Mouse (Mus musculus) bone marrow, adult 2 months (tissue): ENCODE data around the gene Jph3. TPM values are rescaled to one million over a fixed set of nuclear protein-coding genes. Genes with fewer than 3 reads are reported as not detected.

Experiments used
- H3K27ac ChIP-seq: fragments of 200-500 bp; 2 replicates; pipeline ENCODE4 v1.5.1; 2012; ENCODE audit warnings: low read depth, mild to moderate bottlenecking, control low read depth, inconsistent platforms, low read length; ENCODE audit not compliant: control insufficient read depth, poor library complexity, insufficient read depth
- H3K4me1 ChIP-seq: fragments of 200-500 bp; 2 replicates; pipeline ENCODE4 v1.6.1; 2011; ENCODE audit warnings: low read length; ENCODE audit not compliant: control insufficient read depth, insufficient read depth
- H3K4me3 ChIP-seq: fragments of 200-500 bp; replicated peaks from 2 replicates; pipeline ENCODE3; 2011; ENCODE audit warnings: mild to moderate bottlenecking, low read depth, low read length, control low read depth; ENCODE audit not compliant: control insufficient read depth
- CTCF ChIP-seq: fragments of 200-500 bp; IDR thresholded peaks from 2 replicates; pipeline ENCODE4 v1.5.1; 2011; ENCODE audit warnings: low read length, control low read depth; ENCODE audit not compliant: control insufficient read depth, insufficient read depth
- POLR2A ChIP-seq: fragments of 200-500 bp; IDR thresholded peaks from 2 replicates; pipeline ENCODE4 v1.6.1; 2011; ENCODE audit warnings: low read depth, mild to moderate bottlenecking, control low read depth, low read length, borderline replicate concordance; ENCODE audit not compliant: control insufficient read depth
- WGBS: fragments of 180-500 bp; shearing (Covaris S2); methylation state at CpG from one replicate; pipeline ENCODE4 v1.1.7; 2018; 5-methylcytosine and 5-hydroxymethylcytosine counted together
- polyA plus RNA-seq: library from polyadenylated mRNA; stranded (reverse); fragments of >200 nt; gene quantifications from 2 replicates; pipeline ENCODE4 v1.2.4, GENCODE M21; 2011; ENCODE audit warnings: low replicate concordance; ENCODE audit not compliant: missing spikeins, insufficient read depth, insufficient read length

Gene Jph3
- polyA plus RNA-seq, 1 experiment = 1.0 TPM

DNA sequence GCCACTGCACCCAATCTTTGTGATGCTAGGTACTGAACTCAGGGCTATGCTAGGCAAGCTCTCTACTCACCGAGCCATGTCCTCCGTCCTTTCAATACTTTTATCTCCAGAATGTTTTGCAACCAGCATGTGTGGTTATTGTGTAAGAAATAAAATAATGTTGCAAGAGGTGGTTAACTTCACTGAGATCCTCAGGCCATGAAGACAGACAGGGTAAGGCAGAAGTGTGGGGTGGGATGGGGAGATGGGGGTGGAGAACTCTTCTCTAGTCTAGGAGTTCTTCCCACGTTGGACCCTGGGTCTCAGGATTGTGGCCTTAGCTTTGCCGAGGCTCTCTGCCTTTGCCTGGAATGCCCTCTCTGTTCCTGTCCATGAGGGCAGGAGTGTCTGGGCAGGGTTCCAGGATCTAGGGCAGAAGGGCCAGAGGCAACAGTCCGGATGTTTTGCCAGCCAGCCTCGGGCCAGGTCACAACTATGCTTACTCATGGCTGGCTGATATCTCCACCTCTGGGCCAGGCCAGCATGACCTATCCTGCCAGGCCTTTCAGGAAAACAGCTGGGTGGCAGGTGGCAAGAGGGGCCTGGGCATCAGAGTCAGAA is 33.7 kb upstream of the Jph3 start:
- H3K4me3 ChIP-seq = no peak overlapping the region
- H3K27ac ChIP-seq = no peak overlapping the region
- TF ChIP-seq CTCF (no peak), POLR2A (no peak)
- 32% methylated on average over 6 of the region's 6 CpGs for WGBS
- H3K4me1 ChIP-seq = no peaks in the 10 kb centered on the region; the same call in 1 of the 2 replicates

DNA sequence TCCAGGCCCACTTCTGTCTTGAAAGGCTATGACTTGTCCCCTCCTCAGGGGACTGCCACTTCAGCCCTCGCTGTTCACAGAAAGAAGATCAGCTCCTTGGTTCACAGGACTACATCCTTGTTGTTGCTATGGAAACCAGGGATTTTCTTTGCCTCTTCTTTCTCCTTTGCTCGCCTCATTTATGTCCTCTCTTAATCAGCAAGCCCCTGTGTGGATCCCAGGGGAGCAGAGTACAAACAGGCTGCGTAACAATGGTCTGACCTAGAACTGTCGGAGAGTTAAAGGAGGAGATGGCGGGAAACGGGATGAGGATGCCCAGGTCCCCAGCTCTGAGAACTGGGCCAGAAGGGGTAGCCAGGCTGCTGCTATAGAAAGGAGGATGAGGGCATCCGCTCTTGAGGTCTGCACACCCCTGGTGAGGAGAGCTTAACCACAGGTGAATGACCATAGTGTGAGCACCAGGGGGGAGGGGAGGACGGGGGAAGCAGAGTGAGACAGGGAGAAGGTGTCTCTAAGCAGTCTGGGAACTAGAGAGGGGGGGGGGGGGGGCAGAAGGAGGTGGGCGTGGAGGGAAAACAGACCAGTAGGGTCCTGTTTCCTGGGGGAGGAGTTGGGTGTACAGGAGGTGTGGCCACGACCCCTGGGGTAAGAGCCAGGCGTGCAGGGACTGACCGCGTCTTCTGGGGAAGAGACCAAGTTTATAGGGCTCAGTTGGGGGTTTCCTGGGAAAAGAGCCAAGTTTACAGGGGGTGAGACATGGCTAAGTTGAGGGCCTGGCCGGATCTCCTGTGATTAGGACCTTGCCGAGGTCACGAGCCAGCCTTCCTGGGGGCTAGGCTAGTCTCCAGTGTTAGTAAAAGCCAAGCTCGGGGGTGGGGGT is 31.4 kb upstream of the Jph3 start:
- 11% methylated on average over 16 of the region's 17 CpGs for WGBS
- H3K27ac ChIP-seq = no peak overlapping the region
- TF ChIP-seq CTCF = no peak
- no peak for TF ChIP-seq POLR2A
- no peak overlapping the region for H3K4me3 ChIP-seq
- no peaks in the 10 kb centered on the region; the same call in 1 of the 2 replicates for H3K4me1 ChIP-seq

DNA sequence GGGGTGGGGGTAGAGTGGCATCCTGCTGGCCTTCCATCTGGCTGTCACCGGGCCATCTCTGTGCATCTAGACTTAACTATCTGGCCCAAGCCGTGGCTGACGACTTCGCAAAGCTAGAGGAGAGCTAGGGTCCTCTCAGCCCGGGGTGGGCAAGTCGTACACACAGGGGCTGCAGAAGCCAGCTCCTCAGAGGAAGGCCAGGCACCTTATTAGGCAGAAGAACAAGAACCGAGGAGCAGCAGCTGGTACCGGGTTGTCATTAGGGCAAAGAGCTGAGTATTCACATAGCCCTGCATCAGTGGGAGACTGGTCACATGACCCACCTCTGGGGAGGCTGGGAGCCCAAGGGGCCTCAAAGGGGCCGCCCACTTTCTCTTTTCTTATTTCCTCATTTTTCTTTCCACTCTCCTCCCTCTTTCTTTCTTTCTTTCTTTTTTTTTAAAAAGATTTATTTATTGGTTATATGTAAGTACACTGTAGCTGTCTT is 30.8 kb upstream of the Jph3 start:
- WGBS = 7% methylated on average over 9 of the region's 9 CpGs
- H3K4me1 ChIP-seq = no peaks in the 10 kb centered on the region; the same call in 1 of the 2 replicates
- H3K27ac ChIP-seq = no peak overlapping the region
- no peak overlapping the region for H3K4me3 ChIP-seq
- TF ChIP-seq POLR2A (no peak), CTCF (no peak)

DNA sequence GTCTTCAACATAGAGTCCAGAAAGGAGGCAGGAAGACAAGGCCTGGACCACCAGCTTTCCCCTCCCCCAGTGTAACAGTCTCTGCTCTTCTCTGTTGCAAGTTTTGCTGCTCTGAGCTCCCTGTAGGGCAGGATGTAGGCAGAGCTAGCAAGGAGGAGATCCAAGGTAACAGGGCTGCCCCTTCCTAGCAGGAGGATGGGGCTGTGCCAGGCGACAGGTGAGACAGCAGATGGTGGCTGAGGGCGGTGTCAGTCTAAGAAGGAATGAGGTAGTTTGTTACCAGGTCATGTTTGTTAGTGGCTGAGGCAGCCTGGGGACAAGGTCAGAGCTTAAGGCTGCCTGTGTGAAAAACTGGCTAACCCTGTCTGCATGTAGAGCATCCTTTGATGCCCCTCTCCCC is 29.5 kb upstream of the Jph3 start:
- no peak overlapping the region for H3K4me3 ChIP-seq
- no peak for TF ChIP-seq CTCF
- no peak for TF ChIP-seq POLR2A
- H3K4me1 ChIP-seq = no peaks in the 10 kb centered on the region; the same call in 1 of the 2 replicates

DNA sequence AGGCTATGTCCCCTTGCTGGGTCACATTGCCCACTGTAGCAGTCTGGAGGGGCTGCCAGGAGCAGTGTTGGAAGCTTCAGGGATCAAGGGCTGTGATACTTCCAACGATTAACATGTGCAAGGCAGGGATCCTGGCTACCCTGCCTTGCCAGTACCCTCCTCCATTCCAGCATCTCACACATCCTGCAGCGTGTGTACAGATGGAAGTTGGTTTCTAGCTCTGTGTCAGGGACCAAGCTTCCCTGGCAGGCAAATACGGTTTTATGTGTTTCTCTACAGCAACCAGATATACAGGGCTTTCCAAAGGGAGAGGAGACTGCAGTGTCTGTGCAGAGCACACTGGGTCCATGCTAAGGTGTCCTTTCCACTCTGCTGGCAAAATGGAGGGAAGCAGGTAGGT is 24.2 kb upstream of the Jph3 start:
- WGBS = 55% methylated on average over 3 of the region's 3 CpGs
- H3K4me1 ChIP-seq = no peaks in the 10 kb centered on the region

More for the DNA sequence above, 29.5 kb upstream of the Jph3 start:
- 90% methylated on average over 2 of the region's 2 CpGs for WGBS
- no peak overlapping the region for H3K27ac ChIP-seq

DNA sequence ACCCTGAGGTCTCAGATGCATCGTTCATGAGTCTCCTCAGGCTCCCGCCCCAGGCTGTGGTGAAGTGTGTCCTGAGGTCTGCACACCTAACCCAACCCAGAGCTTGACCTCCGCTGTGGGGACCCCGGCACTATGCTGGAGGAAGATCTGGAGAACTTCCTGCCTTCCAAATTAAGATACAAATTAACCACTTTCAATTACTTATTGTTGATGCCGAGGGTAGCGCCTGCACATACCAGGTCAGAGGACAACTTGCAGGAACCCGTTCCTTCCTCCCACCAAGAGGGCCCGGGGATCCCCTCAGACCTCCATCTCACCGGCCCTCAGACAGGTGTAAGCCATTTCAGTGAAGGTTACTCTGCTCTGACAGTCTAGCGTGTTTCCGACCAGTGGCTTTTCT is 22.5 kb upstream of the Jph3 start:
- TF ChIP-seq CTCF (no peak), POLR2A (no peak)
- 71% methylated on average over 11 of the region's 11 CpGs for whole genome bisulfite sequencing
- no peaks in the 10 kb centered on the region for H3K4me1 ChIP-seq

More for the DNA sequence above, 24.2 kb upstream of the Jph3 start:
- no peak overlapping the region for H3K27ac ChIP-seq
- no peak overlapping the region for H3K4me3 ChIP-seq
- TF ChIP-seq CTCF (no peak), POLR2A (no peak)

DNA sequence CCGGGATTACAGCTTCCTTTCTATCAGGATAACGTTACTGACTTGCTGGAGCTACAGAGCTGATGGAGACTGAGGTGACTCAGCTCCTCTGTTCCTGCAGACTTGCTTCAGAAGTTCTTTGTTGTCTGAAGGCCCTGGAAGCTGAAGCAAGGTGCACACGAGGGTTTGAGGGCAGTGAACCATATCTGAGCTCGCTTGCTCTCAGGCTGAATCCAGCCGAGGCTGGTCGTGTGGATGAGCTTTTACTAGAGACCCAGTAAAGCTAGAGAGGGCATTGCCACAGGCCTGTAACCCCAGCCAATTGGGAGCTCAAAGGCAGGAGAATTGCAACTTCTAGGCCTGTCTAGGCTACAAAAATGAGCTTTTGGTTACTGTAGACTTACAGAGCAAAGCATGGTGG is 21.0 kb upstream of the Jph3 start:
- Histone ChIP-seq H3K27ac (no peak overlapping the region), H3K4me1 (no peaks in the 10 kb centered on the region), H3K4me3 (no peak overlapping the region)
- TF ChIP-seq CTCF (no peak), POLR2A (no peak)
- 59% methylated on average over 6 of the region's 6 CpGs for WGBS

More for the DNA sequence above, 22.5 kb upstream of the Jph3 start:
- H3K4me3 ChIP-seq = no peak overlapping the region
- no peak overlapping the region for H3K27ac ChIP-seq

DNA sequence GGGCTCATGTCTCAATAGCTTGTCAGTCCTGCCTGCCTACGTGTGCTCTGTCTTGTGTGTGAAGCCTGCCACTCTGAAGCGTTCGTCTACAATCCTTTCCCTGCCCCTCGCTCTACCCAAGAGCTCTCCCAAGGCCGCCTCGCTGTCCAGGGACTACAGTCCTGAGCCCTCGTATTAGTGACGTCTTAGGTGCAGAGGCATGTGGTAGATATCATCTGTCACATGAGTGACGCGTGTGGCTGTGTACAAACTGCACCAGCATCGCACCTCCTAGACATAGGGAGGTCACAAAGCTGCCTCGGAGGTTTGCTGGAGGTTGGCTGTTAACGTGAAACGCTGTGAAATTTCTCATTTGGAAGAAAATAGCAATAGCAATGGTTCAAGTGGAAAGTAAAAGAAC is 11.9 kb upstream of the Jph3 start:
- no peak for TF ChIP-seq CTCF
- no peak for TF ChIP-seq POLR2A

More for the DNA sequence above, 11.9 kb upstream of the Jph3 start:
- Histone ChIP-seq H3K4me1 (no peaks in the 10 kb centered on the region), H3K27ac (no peak overlapping the region), H3K4me3 (no peak overlapping the region)
- 54% methylated on average over 14 of the region's 14 CpGs for WGBS
